Mouse (Mus musculus) thymus, postnatal 36 days (tissue): ENCODE measurements around the gene Sec14l5.
"Not testable (repeated sequence)": the region's sequence is repeated elsewhere in the genome, so short reads cannot be mapped to it uniquely, and the experiment has no call there.

Experiments used
- DNase-seq, 2 experiments: peaks; one replicate each; pipeline ENCODE4 v3.0.0; 2022; ENCODE audit warnings: mixed read lengths in 2 of 2

The Sec14l5 gene

DNA sequence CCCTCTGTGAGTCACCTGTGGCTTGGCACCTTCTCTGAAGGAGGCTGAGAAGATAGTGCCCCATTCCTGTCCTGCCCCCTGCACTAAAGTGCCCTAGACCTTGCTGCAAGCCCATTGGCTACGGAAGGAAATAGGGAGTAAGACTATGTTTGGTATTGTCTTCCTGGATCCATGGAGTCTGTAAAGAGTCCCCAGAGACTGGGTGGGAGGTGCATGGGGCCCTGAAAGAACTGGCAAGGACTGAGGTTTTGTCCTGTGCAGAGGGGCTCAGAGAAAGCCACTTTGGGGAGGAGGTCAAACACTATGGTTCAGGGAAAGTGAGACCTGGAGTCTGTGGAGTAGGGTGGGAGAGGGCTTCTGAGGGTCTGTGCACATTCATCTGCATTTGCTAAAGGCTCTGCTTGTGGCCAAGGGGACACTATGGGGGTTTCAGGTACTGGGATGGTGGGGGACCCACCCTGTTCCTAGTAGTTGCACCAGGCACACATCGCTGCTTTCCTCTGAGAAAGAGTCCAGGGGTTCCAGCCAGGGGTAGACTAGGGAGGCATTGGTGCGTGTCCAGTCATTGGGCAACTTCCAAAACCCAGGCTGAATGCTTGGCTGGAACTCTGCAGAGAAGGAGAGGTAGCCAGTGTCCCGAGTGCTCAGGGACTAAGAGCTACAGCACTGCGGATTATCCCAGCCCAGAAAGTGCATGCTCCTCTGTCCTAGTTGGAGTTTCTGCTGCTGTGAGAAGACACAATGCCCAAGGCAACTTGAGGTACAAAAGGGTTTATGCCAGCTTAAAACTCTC lies 70.6 kb downstream of the Sec14l5 start:
- no peak for DNase-seq

DNA sequence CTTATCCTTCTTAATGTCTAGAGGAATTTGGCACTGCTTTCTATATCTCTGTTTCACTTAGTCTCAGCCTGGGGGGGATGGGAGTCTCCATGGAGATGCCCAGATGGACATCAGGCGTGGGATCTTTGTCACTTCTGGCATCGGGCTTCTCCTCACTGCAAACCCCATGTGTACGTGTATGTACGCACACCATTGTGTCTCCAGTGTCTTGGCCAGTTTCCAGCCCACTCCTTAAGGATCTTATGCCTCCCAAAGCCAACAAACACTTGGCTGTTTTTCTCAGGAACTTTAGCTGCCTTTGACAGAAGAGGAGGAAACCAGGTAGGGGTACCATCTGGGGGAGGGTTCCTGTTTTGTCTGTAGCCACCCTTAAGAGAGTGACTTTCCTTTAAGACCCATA lies 74.5 kb downstream of the Sec14l5 start:
- no peak for DNase-seq

DNA sequence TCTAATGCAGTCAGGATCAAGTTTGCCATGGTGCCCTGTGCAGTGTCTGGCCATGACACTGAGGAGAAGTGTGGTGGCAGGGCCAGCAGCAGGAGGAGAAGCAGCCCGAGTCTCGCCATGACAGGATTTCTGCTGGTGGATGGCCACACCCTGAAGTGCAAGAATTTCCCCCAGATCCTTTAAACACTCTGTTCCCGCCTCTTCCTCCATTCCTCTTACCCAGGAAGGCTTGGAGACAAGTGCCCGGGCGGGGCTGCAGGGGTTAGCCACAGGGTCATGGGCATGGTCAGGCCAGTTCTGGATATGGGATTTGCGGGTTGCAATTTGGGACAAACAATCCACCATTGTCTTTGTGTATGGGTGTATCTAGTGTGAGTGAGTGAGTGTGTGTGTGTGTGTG lies 75.2 kb downstream of the Sec14l5 start, which contains the start of gene AU021092:
Gene AU021092, minus strand, starts transcription at position 160 of the 400 bp plus-strand sequence.
- no peak for DNase-seq

DNA sequence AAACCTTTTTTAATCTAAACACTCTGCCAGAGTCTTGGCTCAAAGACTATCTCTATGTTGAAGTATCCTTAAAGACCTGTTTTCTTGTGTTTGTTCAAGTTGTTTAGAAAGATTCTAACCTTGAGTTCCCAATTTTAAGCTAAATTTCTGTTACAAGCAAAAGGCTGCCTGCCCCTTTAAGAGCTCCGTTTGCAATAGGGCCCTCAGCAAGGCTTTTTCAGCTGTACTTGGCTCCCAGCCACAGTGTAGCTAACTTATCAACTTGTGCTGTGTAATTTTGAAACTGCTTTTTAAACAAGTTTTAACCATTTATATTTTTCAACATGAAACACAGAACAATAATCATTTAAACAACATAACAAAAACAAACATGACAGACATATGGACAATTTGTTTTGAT lies 79.6 kb downstream of the Sec14l5 start:
- DNase-seq = not testable (repeated sequence)

DNA sequence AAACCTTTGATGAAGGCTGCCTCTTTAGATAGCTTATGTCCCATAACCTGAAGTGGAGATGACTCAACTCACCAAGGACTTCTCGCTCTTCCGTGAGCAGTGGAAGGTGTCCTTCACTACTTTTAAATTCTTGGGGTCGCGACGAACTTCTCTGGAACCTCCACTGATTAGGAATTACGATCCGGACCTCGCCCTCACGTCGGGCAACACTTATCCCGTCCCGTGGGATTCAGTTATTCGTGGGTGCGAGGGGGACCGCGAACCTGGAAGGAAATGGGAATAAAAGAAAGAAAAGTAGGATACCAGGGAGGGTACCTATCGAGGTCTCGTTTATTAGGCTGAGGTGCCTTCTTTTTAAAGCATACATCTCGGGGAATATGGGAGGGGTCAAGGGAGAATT lies 80.6 kb downstream of the Sec14l5 start:
- not testable (repeated sequence) for DNase-seq

DNA sequence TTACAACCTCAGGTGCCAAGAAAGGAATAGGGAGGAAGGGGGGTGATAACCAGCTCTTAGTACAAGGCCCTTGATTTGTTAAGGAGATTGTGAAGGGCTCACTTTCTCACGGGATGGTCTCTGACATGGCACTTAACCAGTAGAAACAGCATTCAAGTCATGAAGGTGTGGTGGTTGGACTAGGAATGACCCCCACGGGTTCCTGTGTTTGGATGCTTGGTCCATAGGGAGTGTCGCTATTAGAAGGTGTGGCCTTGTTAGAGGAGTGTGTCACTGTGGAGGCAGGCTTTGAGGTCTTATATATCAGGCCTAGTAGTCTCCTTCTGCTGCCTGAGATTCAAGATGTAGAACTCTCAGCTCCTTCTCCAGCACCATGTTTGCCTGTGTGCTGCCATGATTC lies 81.2 kb downstream of the Sec14l5 start:
- DNase-seq = not testable (repeated sequence)

DNA sequence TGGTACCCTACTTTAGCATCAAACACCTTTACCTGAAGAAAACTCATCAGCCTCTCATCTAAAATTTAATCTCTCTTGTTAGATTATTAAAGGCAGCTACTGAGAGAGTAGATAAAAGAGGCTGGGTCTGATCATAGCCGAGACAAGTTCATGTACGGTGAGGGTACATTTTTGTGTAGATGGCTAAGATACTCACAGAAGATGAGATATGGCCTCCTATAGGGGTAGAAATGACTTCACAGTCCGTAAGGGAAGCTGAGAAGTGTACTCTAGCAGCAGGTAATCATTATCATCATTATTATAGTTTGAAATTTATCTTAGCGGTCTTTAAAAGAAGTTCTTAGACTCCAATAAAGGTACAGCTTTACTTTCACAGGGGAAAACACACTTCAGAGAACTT lies 86.1 kb downstream of the Sec14l5 start:
- DNase-seq = no peak

DNA sequence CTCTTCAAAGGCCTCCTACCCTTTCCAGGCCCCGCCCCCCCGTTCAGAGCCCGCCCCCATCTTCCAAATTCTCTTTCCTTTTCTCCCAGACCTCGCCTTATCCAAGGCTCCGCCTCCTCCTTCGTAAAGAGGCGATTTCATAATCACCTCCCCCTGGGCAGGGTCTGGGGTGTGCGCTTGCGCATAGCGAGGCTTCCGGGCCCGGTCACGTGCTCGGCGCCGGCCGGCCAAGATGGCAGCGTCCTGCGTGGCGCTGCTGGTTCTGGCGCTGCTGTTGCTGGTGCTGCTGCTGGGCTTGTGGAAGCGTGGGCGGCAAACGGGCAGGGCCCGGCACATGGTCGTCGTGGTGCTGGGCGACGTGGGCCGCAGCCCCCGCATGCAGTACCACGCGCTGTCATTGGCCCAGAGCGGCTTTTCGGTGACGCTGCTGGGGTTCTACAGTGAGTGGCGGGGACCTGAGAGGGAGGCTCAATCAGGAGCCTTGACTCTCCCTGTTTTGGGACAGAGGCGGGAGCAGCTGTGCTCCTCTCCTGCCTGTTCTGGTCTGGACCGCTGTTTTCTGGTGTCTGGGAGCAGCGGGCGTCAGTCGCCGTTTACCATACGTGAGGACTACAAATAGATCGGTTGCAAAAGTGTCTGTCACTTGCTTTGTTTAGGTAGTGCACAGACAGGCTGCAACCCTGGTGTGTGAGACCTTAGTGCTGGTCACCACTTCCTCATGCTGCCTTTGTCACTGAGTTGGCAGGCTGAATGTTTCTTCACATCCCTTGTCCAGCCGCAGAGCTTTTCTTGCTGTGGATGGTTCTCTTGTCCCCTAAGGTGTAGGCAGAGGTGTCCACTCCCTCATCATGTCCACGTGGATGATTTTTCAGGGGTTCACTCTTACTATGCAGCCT lies 86.8 kb downstream of the Sec14l5 start, which contains the start of gene Alg1:
Gene Alg1, plus strand, starts transcription at position 204 of the 896 bp plus-strand sequence.
- peak; percentile 88 to 91 for DNase-seq
